Mouse (Mus musculus) myocyte (in vitro differentiated cells): ENCODE data around the gene Slc16a1.

Experiments used
- CEBPB ChIP-seq: IDR thresholded peaks from 2 replicates; pipeline ENCODE4 v1.6.1; 2011; ENCODE audit warnings: mild to moderate bottlenecking, moderate library complexity; ENCODE audit not compliant: poor library complexity, insufficient read depth, severe bottlenecking
- E2F4 ChIP-seq: IDR thresholded peaks from one replicate; pipeline ENCODE4 v1.6.1; 2011; ENCODE audit warnings: mild to moderate bottlenecking, control low read depth, moderate library complexity; ENCODE audit not compliant: insufficient read depth
- MAX ChIP-seq: IDR thresholded peaks from one replicate; pipeline ENCODE4 v1.6.1; 2011; ENCODE audit warnings: low read depth, mild to moderate bottlenecking, control low read depth
- MYOD1 ChIP-seq, 3 experiments: IDR thresholded peaks; one replicate each; pipeline ENCODE4 v1.6.1; 2011; ENCODE audit warnings: control low read depth in 2 of 3, low read depth in 2 of 3, mild to moderate bottlenecking in 2 of 3, moderate library complexity in 1 of 3; ENCODE audit not compliant: insufficient read length in 2 of 3, control insufficient read depth in 1 of 3
- MYOG ChIP-seq, 3 experiments: IDR thresholded peaks; one replicate each; pipeline ENCODE4 v1.6.1; 2011; ENCODE audit warnings: control low read depth in 2 of 3, low read depth in 2 of 3, mild to moderate bottlenecking in 2 of 3; ENCODE audit not compliant: insufficient read length in 2 of 3, control insufficient read depth in 1 of 3, insufficient read depth in 1 of 3
- POLR2A ChIP-seq: IDR thresholded peaks from one replicate; pipeline ENCODE4 v1.6.1; 2011; ENCODE audit warnings: low read depth, mild to moderate bottlenecking, control low read depth, moderate library complexity; ENCODE audit not compliant: insufficient read length
- POLR2AphosphoS2 ChIP-seq: IDR thresholded peaks from one replicate; pipeline ENCODE4 v1.6.1; 2011; ENCODE audit warnings: low read depth, control low read depth; ENCODE audit not compliant: insufficient read length
- TCF12 ChIP-seq: IDR thresholded peaks from one replicate; pipeline ENCODE4 v1.6.1; 2011; ENCODE audit warnings: mild to moderate bottlenecking, control low read depth; ENCODE audit not compliant: poor library complexity, insufficient read depth, severe bottlenecking
- USF1 ChIP-seq: IDR thresholded peaks from one replicate; pipeline ENCODE4 v1.6.1; 2011; ENCODE audit warnings: low read depth, mild to moderate bottlenecking, control low read depth, moderate library complexity

- TF ChIP-seq POLR2A (peak; percentile 97), MAX (no peak), TCF12 (no peak), E2F4 (no peak), POLR2AphosphoS2 (peak; percentile 98), MYOG (IDR thresholded peaks at IDR 0.05; ENCODE audit: control insufficient read depth in 1 of 3, insufficient read depth in 1 of 3, insufficient read length in 2 of 3, low read depth in 2 of 3) (peak in 1 of 3 experiments; percentile 4), CEBPB (no peak), USF1 (peak; percentile 79), MYOD1 (IDR thresholded peaks at IDR 0.05; ENCODE audit: control insufficient read depth in 1 of 3, insufficient read length in 2 of 3, low read depth in 2 of 3) (no peak)
Measured at GRCm38 (mm10) chr3:104638403-104638779, at the start of gene Slc16a1.
